In genomic region chr7:134842751-134843150, GRCm38 (mm10) we compare ENCODE assay signal across 23 mouse cellular contexts.
DNase-seq lines count a peak whose midpoint lies in the region; ATAC-seq and TF ChIP-seq lines count a peak whose summit lies in the region.
"Had no signal": no experiment of that assay in that cellular context is flagged by ENCODE, and none has a peak within 500 bp of the region (broad histone marks: within the 10 kb centered on the region; RNA-seq: fewer than 3 reads in every experiment).

No protein-coding gene starts in this region.

- H3K4me3 ChIP-seq in forebrain, embryonic 16.5 days (replicated peaks; ENCODE audit: low read length): no peak overlapping the region
- no peak overlapping the region for H3K4me3 ChIP-seq in forebrain, embryonic 11.5 days (ENCODE audit: low read depth, low read length)
- no peak overlapping the region for H3K4me3 ChIP-seq in lung, embryonic 14.5 days (ENCODE audit: low read depth, low read length)
- H3K4me3 ChIP-seq: embryonic facial prominence, embryonic 13.5 days; heart, embryonic 10.5 days; hindbrain, embryonic 13.5 days; intestine, embryonic 15.5 days had no signal

- peaks cover 8% of the 10 kb centered on the region; the same call in 1 of the 2 replicates for H3K4me1 ChIP-seq in forebrain, embryonic 16.5 days (replicated peaks; ENCODE audit: control insufficient read depth, insufficient read depth, low read length)
- H3K4me1 ChIP-seq in forebrain, embryonic 11.5 days (replicated peaks; ENCODE audit: control insufficient read depth, insufficient read depth, low read length): no peaks in the 10 kb centered on the region
- no peaks in the 10 kb centered on the region for H3K4me1 ChIP-seq in lung, embryonic 14.5 days (ENCODE audit: insufficient read depth)
- H3K4me1 ChIP-seq: embryonic facial prominence, embryonic 13.5 days; heart, embryonic 10.5 days; hindbrain, embryonic 13.5 days; intestine, embryonic 15.5 days had no signal

- 67% methylated on average over 4 of the region's 4 CpGs for WGBS in forebrain, embryonic 16.5 days
- 93% methylated on average over 4 of the region's 4 CpGs for WGBS in forebrain, embryonic 11.5 days
- 82% methylated on average over 4 of the region's 4 CpGs for WGBS in lung, embryonic 14.5 days

- H3K9ac ChIP-seq in forebrain, embryonic 16.5 days (replicated peaks; ENCODE audit: low read depth, low read length): no peak overlapping the region
- H3K9ac ChIP-seq in forebrain, embryonic 11.5 days (ENCODE audit: low read length): no peak overlapping the region
- no peak overlapping the region for H3K9ac ChIP-seq in lung, embryonic 14.5 days
- H3K9ac ChIP-seq: embryonic facial prominence, embryonic 13.5 days; hindbrain, embryonic 13.5 days; intestine, embryonic 15.5 days had no signal

- H3K4me2 ChIP-seq in forebrain, embryonic 16.5 days (ENCODE audit: low read length): no peak overlapping the region
- H3K4me2 ChIP-seq in forebrain, embryonic 11.5 days (ENCODE audit: low read depth, low read length, severe bottlenecking): no peak overlapping the region
- H3K4me2 ChIP-seq in lung, embryonic 14.5 days: no peak overlapping the region
- H3K4me2 ChIP-seq: embryonic facial prominence, embryonic 13.5 days; hindbrain, embryonic 13.5 days; intestine, embryonic 15.5 days had no signal

- ATAC-seq in forebrain, embryonic 16.5 days: 0 out of 2 replicates have a peak, but pooled peaks have one; percentile 38
- no peak for ATAC-seq in forebrain, embryonic 11.5 days (replicated peaks; ENCODE audit: low FRiP score)
- no peak for ATAC-seq in lung, embryonic 14.5 days (ENCODE audit: insufficient read depth)
- ATAC-seq: CD4-positive, CD25-positive, alpha-beta regulatory T cell, adult 4 months; intestine, embryonic 15.5 days had no signal

- H3K27me3 ChIP-seq in forebrain, embryonic 16.5 days (replicated peaks; ENCODE audit: control insufficient read depth, insufficient read depth, low read length): no peaks in the 10 kb centered on the region
- H3K27me3 ChIP-seq in forebrain, embryonic 11.5 days (ENCODE audit: control insufficient read depth, insufficient read depth, low read length): no peaks in the 10 kb centered on the region
- H3K27me3 ChIP-seq in lung, embryonic 14.5 days (ENCODE audit: insufficient read depth, low read length): no peaks in the 10 kb centered on the region
- H3K27me3 ChIP-seq: embryonic facial prominence, embryonic 13.5 days; hindbrain, embryonic 13.5 days; intestine, embryonic 15.5 days had no signal

- 0 out of 2 replicates have a peak overlapping the region, but pooled peaks have one; percentile 6 for H3K27ac ChIP-seq in forebrain, embryonic 16.5 days (ENCODE audit: low read length)
- no peak overlapping the region for H3K27ac ChIP-seq in forebrain, embryonic 11.5 days (ENCODE audit: low read depth, low read length)
- no peak overlapping the region for H3K27ac ChIP-seq in lung, embryonic 14.5 days (ENCODE audit: low read depth)
- H3K27ac ChIP-seq: embryonic facial prominence, embryonic 13.5 days; heart, embryonic 10.5 days; hindbrain, embryonic 13.5 days; intestine, embryonic 15.5 days had no signal

- peak; percentile 69 to 84 for DNase-seq in cerebellum, postnatal 10 days
- no peak for DNase-seq in cerebellum, postnatal 36 days
- DNase-seq in forebrain, embryonic 11.5 days (ENCODE audit: low spot score): no peak
- DNase-seq in lung, embryonic 14.5 days: peak; percentile 8
- no peak for DNase-seq in lung, postnatal 14 days
- no peak for DNase-seq in thymus, postnatal 4 days
- DNase-seq: adrenal gland, adult 8-10 months; adrenal gland, postnatal 36 days; B cell, adult 2 months; cerebellum, adult 11-12 months; cerebellum, adult 9-11 months; gastrocnemius, postnatal 10 days; heart, adult 18-20 months; heart, postnatal 10 days; heart, postnatal 4 days; kidney, adult 18-20 months had no signal

- no peak for TF ChIP-seq CTCF in lung, embryonic 14.5 days (IDR thresholded peaks at IDR 0.05; ENCODE audit: low read depth)

- H3K9me3 ChIP-seq in forebrain, embryonic 16.5 days (ENCODE audit: control insufficient read depth, low read length): no peaks in the 10 kb centered on the region
- no peaks in the 10 kb centered on the region for H3K9me3 ChIP-seq in forebrain, embryonic 11.5 days (ENCODE audit: control insufficient read depth, low read length)
- H3K9me3 ChIP-seq in lung, embryonic 14.5 days (ENCODE audit: low read depth, low read length): no peaks in the 10 kb centered on the region
- H3K9me3 ChIP-seq: embryonic facial prominence, embryonic 13.5 days; heart, embryonic 10.5 days; hindbrain, embryonic 13.5 days; intestine, embryonic 15.5 days had no signal

- H3K36me3 ChIP-seq in forebrain, embryonic 16.5 days (ENCODE audit: control insufficient read depth, insufficient read depth): no peaks in the 10 kb centered on the region
- H3K36me3 ChIP-seq in forebrain, embryonic 11.5 days (ENCODE audit: control insufficient read depth, insufficient read depth, low read length): no peaks in the 10 kb centered on the region
- H3K36me3 ChIP-seq in lung, embryonic 14.5 days (ENCODE audit: insufficient read depth): no peaks in the 10 kb centered on the region
- H3K36me3 ChIP-seq: embryonic facial prominence, embryonic 13.5 days; G1E; hindbrain, embryonic 13.5 days; intestine, embryonic 15.5 days had no signal

Comparison
In these comparisons a context has a peak if more than half of its experiments do, and no peak if none do; other contexts are left out.
1. DNase-seq: peak in cerebellum, postnatal 10 days (2 of 2) and lung, embryonic 14.5 days (single experiment); none in cerebellum, postnatal 36 days (0 of 2), forebrain, embryonic 11.5 days (single experiment), lung, postnatal 14 days (single experiment) and thymus, postnatal 4 days (single experiment).